Mouse (Mus musculus): ENCODE results near the gene Tubg2.

The Tubg2 gene

GRCm38 (mm10) chr11:101152825-101153224 lies 2.9 kb upstream of the Tubg2 start:
- TF ChIP-seq GATA4 (IDR thresholded peaks at IDR 0.05; ENCODE audit: insufficient replicate concordance, low read length), result no peak

- no peak for TF ChIP-seq GATA4 (IDR thresholded peaks at IDR 0.05; ENCODE audit: insufficient replicate concordance, low read length)
Observed at GRCm38 (mm10) chr11:101154648-101155047, 1.1 kb upstream of the Tubg2 start.

GRCm38 (mm10) chr11:101155151-101155550 lies 556 bp upstream of the Tubg2 start:
- no peak for TF ChIP-seq GATA4 (IDR thresholded peaks at IDR 0.05; ENCODE audit: insufficient replicate concordance, low read length)

GRCm38 (mm10) chr11:101161551-101161950 lies 5.8 kb downstream of the Tubg2 start:
- TF ChIP-seq GATA4 (IDR thresholded peaks at IDR 0.05; ENCODE audit: insufficient replicate concordance, low read length), result no peak

- TF ChIP-seq GATA4 (IDR thresholded peaks at IDR 0.05; ENCODE audit: insufficient replicate concordance, low read length), result no peak
Observed at GRCm38 (mm10) chr11:101162301-101162700, 6.6 kb downstream of the Tubg2 start.

GRCm38 (mm10) chr11:101162772-101163171 lies 7.1 kb downstream of the Tubg2 start:
- TF ChIP-seq GATA4 (IDR thresholded peaks at IDR 0.05; ENCODE audit: insufficient replicate concordance, low read length), result no peak

GRCm38 (mm10) chr11:101163476-101164350 lies 8.0 kb downstream of the Tubg2 start:
- no peak for TF ChIP-seq GATA4 (IDR thresholded peaks at IDR 0.05; ENCODE audit: insufficient replicate concordance, low read length)

GRCm38 (mm10) chr11:101164351-101164665 lies 8.6 kb downstream of the Tubg2 start:
- TF ChIP-seq GATA4 (IDR thresholded peaks at IDR 0.05; ENCODE audit: insufficient replicate concordance, low read length), result no peak

GRCm38 (mm10) chr11:101164677-101165580 lies 9.2 kb downstream of the Tubg2 start:
- no peak for TF ChIP-seq GATA4 (IDR thresholded peaks at IDR 0.05; ENCODE audit: insufficient replicate concordance, low read length)

- TF ChIP-seq GATA4 (IDR thresholded peaks at IDR 0.05; ENCODE audit: insufficient replicate concordance, low read length), result no peak
Observed at GRCm38 (mm10) chr11:101166357-101166756, 10.7 kb downstream of the Tubg2 start.

- TF ChIP-seq GATA4 (IDR thresholded peaks at IDR 0.05; ENCODE audit: insufficient replicate concordance, low read length), result no peak
Observed at GRCm38 (mm10) chr11:101167211-101167962, 11.7 kb downstream of the Tubg2 start.

- TF ChIP-seq GATA4 (IDR thresholded peaks at IDR 0.05; ENCODE audit: insufficient replicate concordance, low read length), result no peak
Observed at GRCm38 (mm10) chr11:101167963-101168300, 12.2 kb downstream of the Tubg2 start.

GRCm38 (mm10) chr11:101168301-101168980 lies 12.7 kb downstream of the Tubg2 start:
- no peak for TF ChIP-seq GATA4 (IDR thresholded peaks at IDR 0.05; ENCODE audit: insufficient replicate concordance, low read length)

- no peak for TF ChIP-seq GATA4 (IDR thresholded peaks at IDR 0.05; ENCODE audit: insufficient replicate concordance, low read length)
Observed at GRCm38 (mm10) chr11:101169301-101170107, 13.8 kb downstream of the Tubg2 start.
